Mouse (Mus musculus) stomach, embryonic 16.5 days (tissue): Measurements from ENCODE around the gene Plcb3. TPM values are rescaled to one million over a fixed set of nuclear protein-coding genes. Genes with fewer than 3 reads are reported as not detected.

Experiments
- ATAC-seq: fragments of 200-750 bp; cut with Nextera tagmentation; 2 replicates; pipeline ENCODE4 v1.8.0; 2017; ENCODE audit warnings: moderate number of reproducible peaks, moderate TSS enrichment; ENCODE audit not compliant: insufficient read depth, low FRiP score
- H3K27ac ChIP-seq: fragments of 300-500 bp; sonication (generic); 2 replicates; pipeline ENCODE4 v1.5.1; 2014; ENCODE audit warnings: low read length
- H3K27me3 ChIP-seq: fragments of 300-500 bp; sonication (generic); 2 replicates; pipeline ENCODE4 v1.6.1; 2014; ENCODE audit warnings: low read length, control low read depth, mixed read lengths; ENCODE audit not compliant: control insufficient read depth, insufficient read depth
- H3K36me3 ChIP-seq: fragments of 300-500 bp; sonication (generic); 2 replicates; pipeline ENCODE4 v1.6.1; 2014; ENCODE audit warnings: low read length; ENCODE audit not compliant: control insufficient read depth, insufficient read depth
- H3K4me1 ChIP-seq: fragments of 300-500 bp; sonication (generic); 2 replicates; pipeline ENCODE4 v1.6.1; 2014; ENCODE audit warnings: low read length, control low read depth, mixed read lengths; ENCODE audit not compliant: control insufficient read depth, insufficient read depth
- H3K4me2 ChIP-seq: fragments of 300-500 bp; sonication (generic); 2 replicates; pipeline ENCODE4 v1.6.1; 2014; ENCODE audit warnings: low read depth, low read length, mixed read lengths
- H3K4me3 ChIP-seq: fragments of 300-500 bp; sonication (generic); replicated peaks from 2 replicates; pipeline ENCODE4 v1.5.1; 2014; ENCODE audit warnings: mild to moderate bottlenecking, low read length
- H3K9ac ChIP-seq: fragments of 300-500 bp; sonication (generic); 2 replicates; pipeline ENCODE4 v1.6.1; 2014; ENCODE audit warnings: low read length
- H3K9me3 ChIP-seq: fragments of 300-500 bp; sonication (generic); replicated peaks from 2 replicates; pipeline ENCODE4 v1.6.1; 2016; ENCODE audit warnings: low read length, control low read depth; ENCODE audit not compliant: control insufficient read depth
- WGBS: fragments of 180-500 bp; shearing (Covaris S2); extraction: QIAGEN DNeasy Blood & Tissue Kit; methylation state at CpG from one replicate; pipeline ENCODE4 v1.1.7; 2014; 5-methylcytosine and 5-hydroxymethylcytosine counted together
- polyA plus RNA-seq: library from polyadenylated mRNA; unstranded; fragments of >200 nt; fragmentation: Nextera tagmentation; extraction: Ambion mirVana; gene quantifications from 2 replicates; pipeline ENCODE4 v1.2.1, GENCODE M21; 2015

Plcb3 gene
- polyA plus RNA-seq, 1 experiment from 2014 or later: 65.4 TPM

DNA sequence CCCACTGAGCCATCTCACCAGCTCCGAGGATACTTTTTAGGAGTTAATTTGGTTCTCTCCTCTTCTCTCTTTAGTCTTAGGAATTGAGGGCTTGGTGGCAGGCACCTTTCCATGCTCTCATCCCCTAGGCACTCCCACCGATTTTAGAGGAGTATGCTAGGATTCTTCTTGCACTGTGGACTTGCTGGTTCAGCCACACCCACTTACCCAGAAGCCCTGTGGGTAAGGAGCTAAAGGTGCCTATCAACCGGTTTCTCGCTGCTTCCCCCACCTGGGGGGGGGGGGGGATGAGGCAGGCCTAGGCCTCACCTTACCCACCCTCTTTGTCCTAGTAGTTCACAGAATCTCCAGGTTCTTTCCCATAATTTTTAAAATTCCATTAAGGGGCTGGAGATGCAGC lies 28.5 kb downstream of the Plcb3 start:
- no peak for ATAC-seq

GRCm38 (mm10) chr19:6943709-6944108 lies 32.6 kb downstream of the Plcb3 start:
- H3K4me1 ChIP-seq: peaks cover 21% of the 10 kb centered on the region
- ATAC-seq: no peak
- H3K4me3 ChIP-seq: no peak overlapping the region
- WGBS: 93% methylated on average over 6 of the region's 6 CpGs
- H3K4me2 ChIP-seq: no peak overlapping the region
- H3K27me3 ChIP-seq: no peaks in the 10 kb centered on the region
- H3K27ac ChIP-seq: no peak overlapping the region
- H3K9ac ChIP-seq: no peak overlapping the region
- H3K9me3 ChIP-seq: no peaks in the 10 kb centered on the region
- H3K36me3 ChIP-seq: no peaks in the 10 kb centered on the region

More for the DNA sequence above, 28.5 kb downstream of the Plcb3 start:
- Histone ChIP-seq H3K9me3 (no peaks in the 10 kb centered on the region), H3K27ac (no peak overlapping the region), H3K9ac (no peak overlapping the region), H3K4me2 (no peak overlapping the region), H3K4me3 (no peak overlapping the region), H3K4me1 (peaks cover 29% of the 10 kb centered on the region), H3K27me3 (no peaks in the 10 kb centered on the region), H3K36me3 (no peaks in the 10 kb centered on the region)
- WGBS: 45% methylated on average over 4 of the region's 4 CpGs

- Histone ChIP-seq H3K27me3 (no peaks in the 10 kb centered on the region), H3K36me3 (no peaks in the 10 kb centered on the region), H3K4me1 (peaks cover 21% of the 10 kb centered on the region), H3K27ac (peak overlapping the region; percentile 63), H3K9me3 (no peaks in the 10 kb centered on the region), H3K9ac (peak overlapping the region; percentile 93), H3K4me2 (peak overlapping the region; percentile 98), H3K4me3 (peak overlapping the region; percentile 76)
- no peak; the same call in 1 of the 2 replicates for ATAC-seq
- WGBS: 28% methylated on average over 5 of the region's 5 CpGs
Observed at GRCm38 (mm10) chr19:6942764-6943163, 33.5 kb downstream of the Plcb3 start.

DNA sequence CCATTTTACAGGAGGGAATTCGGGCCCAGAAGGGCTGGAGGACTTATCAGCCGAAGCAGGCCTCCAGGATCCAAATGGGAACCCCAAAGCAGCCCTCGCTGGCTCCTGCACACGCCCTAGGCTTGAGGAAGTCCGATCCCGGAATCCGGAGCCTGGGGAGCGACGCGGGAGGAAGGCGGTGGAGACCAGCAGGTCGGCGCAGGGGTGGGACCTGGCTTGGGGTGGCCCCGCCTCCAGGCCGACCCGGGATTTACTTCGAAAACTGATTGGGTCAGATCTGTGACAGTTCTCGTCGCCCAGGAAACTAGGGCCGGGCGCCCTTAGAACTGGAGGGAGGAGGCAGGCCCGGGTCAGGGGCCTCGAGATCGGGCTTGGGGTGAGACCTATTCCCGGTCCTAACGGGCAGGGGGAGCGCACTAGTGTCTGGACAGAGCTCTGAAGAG lies 34.0 kb downstream of the Plcb3 start, which contains the start of gene Gpr137:
Gpr137 (minus strand) TSS at position 232 of the 443 bp plus-strand sequence.
- Histone ChIP-seq H3K27ac (peak within 1 kb of the TSS; percentile 97), H3K27me3 (no peaks in the 10 kb centered on the region), H3K36me3 (no peaks in the 10 kb centered on the region), H3K9ac (peak within 1 kb of the TSS; percentile 93), H3K9me3 (no peaks in the 10 kb centered on the region), H3K4me2 (peak within 1 kb of the TSS; percentile 98), H3K4me3 (peak within 1 kb of the TSS; percentile 76), H3K4me1 (peaks cover 21% of the 10 kb centered on the region)
- WGBS: 0% methylated on average over 27 of the region's 27 CpGs
- peak; percentile 92 for ATAC-seq

GRCm38 (mm10) chr19:6941372-6942248 lies 34.7 kb downstream of the Plcb3 start, which contains the start of gene Bad:
TSS of gene Bad (plus strand) at chr19:6941861.
- Histone ChIP-seq H3K4me2 (peak within 1 kb of the TSS; percentile 98), H3K27me3 (no peaks in the 10 kb centered on the region), H3K27ac (peak within 1 kb of the TSS; percentile 97), H3K4me1 (peaks cover 21% of the 10 kb centered on the region), H3K9ac (peak within 1 kb of the TSS; percentile 93), H3K36me3 (no peaks in the 10 kb centered on the region), H3K4me3 (peak within 1 kb of the TSS; percentile 76), H3K9me3 (no peaks in the 10 kb centered on the region)
- WGBS: under 1% methylated on average over 83 of the region's 83 CpGs
- peak; percentile 81 for ATAC-seq

DNA sequence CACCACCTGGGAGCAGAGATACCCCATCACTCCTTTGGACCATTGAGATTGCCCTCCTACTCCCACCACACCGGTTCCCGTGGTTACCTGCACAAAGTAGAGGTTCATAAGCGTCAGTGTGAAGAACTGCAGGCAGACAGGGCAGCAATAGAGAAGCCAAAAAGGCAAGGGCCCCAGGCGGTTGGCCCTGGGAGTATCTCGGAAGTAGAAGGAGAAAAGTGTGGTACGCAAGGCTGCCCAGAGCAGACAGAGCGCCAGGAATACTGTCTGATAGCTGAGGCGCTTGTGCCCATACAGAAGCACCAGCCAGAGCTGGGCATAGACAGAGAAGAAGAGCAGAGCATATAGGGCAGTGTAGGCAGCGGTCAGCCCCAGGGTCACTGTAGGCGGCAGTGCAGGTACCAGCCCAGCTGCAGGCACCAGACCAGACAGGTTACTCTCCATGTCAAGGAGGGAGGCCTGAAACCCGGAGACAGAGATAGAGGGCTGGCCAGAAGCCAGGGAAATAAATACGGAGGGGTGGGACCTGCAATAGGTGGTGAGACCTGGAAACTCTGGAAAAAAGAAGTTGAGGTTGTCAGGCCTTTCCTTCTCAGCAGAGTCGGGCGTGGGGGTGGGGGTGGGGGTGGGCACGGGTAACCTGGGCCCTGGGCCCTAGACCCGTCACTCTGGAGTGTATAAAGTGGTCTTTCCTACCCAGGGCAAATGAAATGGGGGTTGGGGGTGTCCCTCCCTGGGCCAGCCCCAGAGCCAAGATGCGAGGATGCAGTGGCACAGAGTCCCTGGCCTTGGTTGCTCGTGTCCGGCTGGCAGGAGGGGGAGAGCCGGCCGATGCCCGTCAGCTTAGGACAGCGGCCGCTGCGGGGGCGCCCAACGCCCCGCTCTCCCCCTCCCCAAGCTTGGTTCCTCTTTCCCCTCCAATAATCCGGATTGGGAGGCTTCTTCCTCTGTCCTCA lies 35.6 kb downstream of the Plcb3 start:
- ATAC-seq: peak; percentile 0; the same call in 1 of the 2 replicates
- H3K4me3 ChIP-seq: peak overlapping the region; percentile 76
- peak overlapping the region; percentile 93 for H3K9ac ChIP-seq
- WGBS: 17% methylated on average over 29 of the region's 29 CpGs
- H3K4me2 ChIP-seq: peak overlapping the region; percentile 98
- peaks cover 6% of the 10 kb centered on the region; the same call in 1 of the 2 replicates for H3K27me3 ChIP-seq
- peak overlapping the region; percentile 71 for H3K27ac ChIP-seq
- peaks cover 21% of the 10 kb centered on the region for H3K4me1 ChIP-seq
- H3K36me3 ChIP-seq: no peaks in the 10 kb centered on the region
- H3K9me3 ChIP-seq: no peaks in the 10 kb centered on the region

- 90% methylated on average over 20 of the region's 20 CpGs for WGBS
- H3K9ac ChIP-seq: 0 out of 2 replicates have a peak overlapping the region, but pooled peaks have one; percentile 93
- H3K9me3 ChIP-seq: no peaks in the 10 kb centered on the region
- ATAC-seq: no peak
- peaks cover 12% of the 10 kb centered on the region for H3K27me3 ChIP-seq
- no peaks in the 10 kb centered on the region for H3K36me3 ChIP-seq
- H3K4me3 ChIP-seq: no peak overlapping the region
- peaks cover 21% of the 10 kb centered on the region for H3K4me1 ChIP-seq
- no peak overlapping the region for H3K4me2 ChIP-seq
- no peak overlapping the region for H3K27ac ChIP-seq
Observed at GRCm38 (mm10) chr19:6939106-6940002, 36.9 kb downstream of the Plcb3 start.
